Mouse (Mus musculus): Measurements from ENCODE around the gene Hoxa4.

DNA sequence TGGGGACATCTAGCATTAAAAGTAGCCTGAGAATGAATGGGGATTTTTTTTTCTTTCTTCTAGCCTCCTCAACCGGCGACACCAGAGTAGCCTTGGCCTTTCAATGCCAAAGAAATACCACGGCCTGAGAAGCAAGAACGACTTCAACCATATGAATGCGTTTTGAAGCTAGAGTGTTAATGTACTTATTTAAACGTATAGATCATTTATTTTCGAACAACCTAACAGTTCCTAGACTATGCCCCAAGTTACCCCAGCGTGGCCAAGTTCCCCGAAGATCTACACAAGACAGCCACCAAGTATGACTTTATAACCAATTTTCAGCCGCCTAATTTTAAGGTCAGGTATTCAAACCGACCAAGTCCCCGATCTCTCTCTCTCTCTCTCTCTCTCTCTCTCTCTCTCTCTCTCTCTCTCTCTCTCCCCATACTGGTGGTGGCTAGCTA lies 29.3 kb upstream of the Hoxa4 start:
- TF ChIP-seq CTCF (IDR thresholded peaks at IDR 0.05; ENCODE audit: low read depth, low read length) (no peak), GATA1 (IDR thresholded peaks at IDR 0.05; ENCODE audit: borderline replicate concordance, low read length) (no peak), GATA2 (IDR thresholded peaks at IDR 0.05; ENCODE audit: borderline replicate concordance, low read depth, low read length) (no peak)

Measured in G1E (cell line).